In genomic region chr3:106487551-106487950, GRCm38 (mm10) we compare ENCODE assay signal across 11 mouse cellular contexts.
"Had no signal": no experiment of that assay in that cellular context is flagged by ENCODE, and none has a peak within 500 bp of the region (broad histone marks: within the 10 kb centered on the region; RNA-seq: fewer than 3 reads in every experiment).

No protein-coding gene starts in this region.

- DNase-seq: kidney, adult 8-10 months; kidney, postnatal 36 days; lung, adult 18-20 months; right cerebral cortex, adult 18-20 months; spleen, adult 18-20 months had no signal

- H3K4me2 ChIP-seq: limb, embryonic 15.5 days; neural tube, embryonic 15.5 days had no signal

- H3K9me3 ChIP-seq: limb, embryonic 15.5 days; midbrain, embryonic 10.5 days; neural tube, embryonic 15.5 days had no signal

- H3K4me3 ChIP-seq: limb, embryonic 15.5 days; midbrain, embryonic 10.5 days; neural tube, embryonic 15.5 days had no signal

- ATAC-seq: hindbrain, embryonic 16.5 days; midbrain, embryonic 16.5 days had no signal

- H3K27me3 ChIP-seq: limb, embryonic 15.5 days; neural tube, embryonic 15.5 days had no signal

- H3K9ac ChIP-seq: limb, embryonic 15.5 days; liver, embryonic 14.5 days; neural tube, embryonic 15.5 days had no signal

- H3K27ac ChIP-seq: limb, embryonic 15.5 days; liver, embryonic 14.5 days; midbrain, embryonic 10.5 days; neural tube, embryonic 15.5 days had no signal

- H3K36me3 ChIP-seq: limb, embryonic 15.5 days; midbrain, embryonic 10.5 days; neural tube, embryonic 15.5 days had no signal
